Mouse (Mus musculus): Measurements from ENCODE around the gene Pum2. TPM values are rescaled to one million over a fixed set of nuclear protein-coding genes. Genes with fewer than 3 reads are reported as not detected.

Gene Pum2
- total and polyA plus RNA-seq, 3 experiments, result 33.5 to 121 (median 118) TPM

DNA sequence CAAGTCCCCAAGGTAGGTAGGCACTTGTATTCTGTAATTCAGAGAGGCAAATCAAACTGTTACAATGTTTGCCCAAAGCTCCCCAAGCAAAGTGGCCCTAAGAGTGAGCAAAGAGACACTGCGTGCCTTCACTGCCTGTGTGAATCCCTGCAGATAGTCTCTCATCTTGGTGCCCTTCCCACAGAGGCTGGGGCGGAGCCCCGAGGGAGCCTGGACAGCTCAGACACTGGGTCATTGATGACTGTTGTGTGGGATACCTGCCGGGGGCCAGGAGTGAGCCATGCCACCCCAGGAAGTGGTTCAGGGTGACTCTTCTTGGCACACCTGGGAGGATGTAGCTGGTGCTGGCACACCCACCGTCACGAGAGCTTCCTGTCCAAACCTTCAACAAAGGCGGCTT is 87.1 kb downstream of the Pum2 start:
- DNase-seq, result no peak

DNA sequence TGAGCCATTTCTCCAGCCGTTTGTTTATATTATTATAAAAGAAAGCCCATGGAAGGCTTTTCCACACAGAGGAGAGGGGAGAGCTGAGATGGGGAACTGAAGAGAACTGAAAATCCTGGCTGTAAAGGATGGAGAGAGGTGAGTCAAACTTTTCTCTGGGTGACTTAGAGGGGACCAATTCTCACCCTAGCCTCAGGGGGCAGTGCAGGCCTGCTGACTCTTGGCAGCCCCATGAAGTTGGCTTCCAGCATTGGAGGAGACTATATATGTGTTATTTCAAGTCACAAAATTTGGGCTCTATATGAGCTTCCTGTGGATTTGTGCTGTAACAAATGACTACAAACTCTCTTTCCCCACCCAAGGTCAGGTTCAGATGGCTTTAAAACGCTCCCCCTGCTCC is 88.7 kb downstream of the Pum2 start:
- DNase-seq, result no peak

DNA sequence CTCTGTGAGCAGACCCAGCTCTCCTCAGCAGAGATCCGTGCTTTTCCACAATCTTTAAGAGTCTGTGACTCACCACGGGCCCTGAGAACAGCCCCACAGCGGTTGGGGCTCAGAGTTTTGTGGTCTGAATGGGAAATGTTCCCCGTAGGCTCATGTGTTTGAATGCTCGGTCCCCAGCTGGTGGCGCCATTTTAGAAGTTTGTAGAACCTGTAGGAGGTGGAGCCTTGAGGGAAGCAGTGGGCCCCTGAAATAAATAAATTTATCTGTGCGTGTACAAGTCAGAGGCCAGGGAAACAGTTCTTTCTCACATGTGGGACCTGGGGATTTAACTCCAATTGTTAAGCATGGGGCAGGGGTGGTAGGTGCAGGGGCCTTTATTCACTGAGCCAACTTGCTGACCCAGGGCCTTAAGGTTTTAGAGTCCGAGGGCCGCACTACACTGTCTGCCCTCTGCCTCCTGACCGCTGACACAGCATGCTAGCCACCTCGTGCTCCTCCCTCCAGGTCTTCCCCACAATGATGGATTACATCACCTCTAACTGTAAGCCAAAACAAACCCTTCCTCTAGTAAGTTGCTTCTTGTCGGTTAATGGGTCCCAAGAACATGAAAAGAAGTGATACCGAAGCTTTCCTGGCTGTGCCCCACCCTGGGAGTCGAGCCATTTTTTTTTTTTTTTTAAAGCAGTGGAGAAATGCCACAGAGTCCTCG is 90.4 kb downstream of the Pum2 start:
- DNase-seq, result no peak

DNA sequence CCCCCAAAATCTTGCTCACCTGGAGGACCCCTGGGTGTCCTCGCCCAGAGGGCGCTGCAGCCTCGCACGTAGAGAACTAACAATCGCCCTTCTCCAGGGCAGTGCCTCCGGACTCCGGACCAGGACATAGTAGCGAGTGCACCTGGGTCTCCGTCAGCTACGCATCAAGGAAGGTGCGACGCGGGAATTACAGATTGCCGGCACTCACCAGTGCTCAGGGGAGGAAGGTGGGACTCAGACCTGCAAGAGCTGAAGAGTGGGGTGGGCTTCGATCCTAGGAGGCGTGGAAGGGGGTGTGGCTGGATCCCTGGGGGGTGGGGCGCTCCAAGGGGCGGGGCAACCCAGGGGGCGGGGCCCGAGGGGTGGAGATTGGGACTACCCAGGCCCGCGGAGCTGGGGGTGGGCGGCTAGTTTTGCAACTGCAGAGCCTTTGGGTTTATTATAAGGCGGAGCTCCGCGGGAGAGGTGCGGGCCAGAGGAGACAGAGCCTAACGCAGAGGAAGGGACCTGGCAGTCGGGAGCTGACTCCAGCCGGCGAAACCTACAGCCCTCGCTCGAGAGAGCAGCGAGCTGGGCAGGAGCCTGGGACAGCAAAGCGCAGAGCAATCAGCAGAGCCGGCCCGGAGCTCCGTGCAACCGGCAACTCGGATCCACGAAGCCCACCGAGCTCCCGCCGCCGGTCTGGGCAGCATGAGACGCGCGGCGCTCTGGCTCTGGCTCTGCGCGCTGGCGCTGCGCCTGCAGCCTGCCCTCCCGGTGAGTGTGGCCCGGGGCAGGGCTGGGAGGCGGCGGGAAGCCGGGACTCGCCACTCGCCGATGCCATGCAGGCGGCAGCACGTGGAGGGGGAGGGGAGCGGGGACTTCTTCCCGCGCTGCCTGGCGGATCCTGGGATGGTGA is 97.3 kb downstream of the Pum2 start, which contains the start of gene Sdc1:
Sdc1 (plus strand) TSS at position 378 of the 898 bp plus-strand sequence.
- peak; percentile 89 for DNase-seq

DNA sequence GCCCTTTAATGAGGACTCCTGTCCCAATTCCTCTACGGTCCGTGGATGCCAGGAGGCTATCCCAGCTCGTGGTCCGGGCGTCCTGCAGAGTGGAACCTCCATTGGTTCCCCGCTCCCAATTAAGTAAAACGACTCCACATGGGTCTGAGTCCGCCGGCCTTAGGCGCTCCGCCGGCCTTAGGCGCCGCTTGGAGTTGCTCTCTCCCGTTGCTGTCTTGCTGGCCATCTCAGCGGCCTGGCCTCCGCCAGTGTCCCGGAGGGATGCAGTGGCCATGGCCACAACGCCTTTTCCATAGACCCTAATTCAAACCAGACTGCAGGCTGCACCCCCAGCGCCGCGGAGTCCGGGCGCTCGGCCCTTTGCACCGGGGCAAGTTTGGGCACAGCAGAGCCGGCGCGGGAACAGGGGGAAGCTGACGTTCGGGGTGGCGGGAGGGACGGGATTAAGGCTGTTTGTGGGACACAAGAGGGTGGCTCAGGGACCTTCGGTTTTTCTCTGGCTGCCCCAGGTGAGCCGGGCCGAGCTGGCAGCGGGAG is 98.0 kb downstream of the Pum2 start:
- DNase-seq, result no peak

DNA sequence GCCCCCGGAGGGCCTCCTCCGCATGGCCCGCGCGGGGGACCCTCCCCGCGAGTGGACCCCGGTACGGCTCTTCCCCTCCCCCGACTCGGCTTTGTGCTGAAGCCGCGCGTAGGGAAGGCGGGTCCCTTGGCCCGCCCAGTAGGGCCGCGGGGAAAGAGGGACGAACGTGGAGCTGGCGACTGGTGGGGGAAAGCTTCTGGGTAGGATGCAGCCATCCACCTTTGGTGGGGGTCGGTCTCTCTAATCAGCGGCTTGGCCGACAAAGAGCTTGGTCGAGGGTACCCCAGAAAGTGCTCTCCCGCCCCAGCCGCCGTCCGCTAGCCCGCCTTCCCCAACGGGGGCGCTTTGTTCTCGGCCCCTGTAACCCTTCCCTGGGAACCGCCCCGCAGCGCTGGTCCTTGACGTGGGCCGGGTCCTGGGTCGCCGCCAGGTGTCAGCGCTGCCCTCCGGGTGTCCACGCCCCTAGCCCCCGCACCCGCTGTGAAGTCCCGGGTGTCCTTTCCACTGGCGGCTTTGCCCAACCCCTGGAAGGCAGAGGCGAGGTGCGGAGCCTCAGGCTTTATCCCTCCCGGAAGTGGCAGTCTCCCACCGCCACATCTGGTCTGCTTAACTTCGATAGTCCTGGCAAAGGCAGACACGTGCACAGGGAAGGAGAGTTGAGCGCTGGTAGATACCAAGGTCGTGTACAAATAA is 98.7 kb downstream of the Pum2 start:
- peak; percentile 69 for DNase-seq

DNA sequence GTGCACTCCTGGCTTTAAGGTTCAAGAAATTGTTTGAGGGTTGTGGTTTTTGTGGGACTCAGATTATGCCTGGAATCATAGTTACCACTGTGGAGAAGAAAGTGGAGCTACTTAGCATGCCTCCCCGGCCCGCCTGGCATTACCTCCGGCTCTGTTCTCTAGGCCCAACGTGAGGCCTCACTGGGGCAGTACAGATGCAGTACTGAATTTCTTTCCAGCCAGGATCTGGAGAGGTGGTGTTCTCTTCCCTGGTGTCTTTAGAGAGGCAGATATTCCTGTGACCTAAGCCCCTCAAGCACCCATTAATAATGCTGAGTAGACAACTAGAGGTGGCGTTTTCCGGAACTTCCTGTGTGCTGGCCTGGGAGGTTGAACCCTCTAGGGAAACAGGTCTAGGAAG is 99.4 kb downstream of the Pum2 start:
- DNase-seq, result no peak

DNA sequence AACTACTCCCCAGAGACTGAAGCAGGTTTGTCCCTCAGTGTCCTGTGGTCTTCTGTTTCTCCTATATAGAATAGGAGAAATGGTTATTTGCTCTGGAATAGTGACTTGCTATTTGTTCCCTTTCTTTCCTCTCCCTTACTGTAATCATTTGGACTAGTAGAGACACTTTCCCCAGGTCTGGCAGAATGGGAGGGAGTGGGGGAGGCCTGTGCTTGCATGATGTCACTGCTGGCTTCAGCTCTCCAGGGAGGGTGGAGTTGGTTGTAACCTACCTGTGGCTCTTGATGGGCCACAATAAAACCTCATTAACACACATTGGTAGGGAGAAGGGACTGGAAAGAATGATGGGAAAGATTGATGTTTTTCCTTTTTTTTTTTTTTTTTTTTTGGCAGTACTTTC is 100.2 kb downstream of the Pum2 start:
- DNase-seq, result no peak

DNA sequence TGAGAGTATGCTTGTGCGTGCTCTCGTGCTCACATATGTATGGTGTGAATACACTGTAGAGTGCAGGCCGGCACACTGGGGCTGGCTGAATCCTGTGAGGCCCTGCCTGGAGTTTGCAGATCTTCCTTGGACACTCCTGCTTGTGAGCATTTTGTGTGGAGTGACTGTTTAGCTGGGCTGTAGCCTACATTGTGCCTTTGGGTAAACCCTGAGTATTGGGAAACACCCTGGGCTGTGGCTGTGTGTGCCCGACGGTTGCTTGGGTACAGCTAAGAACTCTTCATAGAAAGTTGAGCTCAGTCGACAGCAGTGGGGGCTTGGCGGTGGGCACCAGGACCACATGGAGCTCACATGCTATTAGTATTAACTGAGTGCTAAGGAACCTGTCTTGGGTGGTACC is 102.3 kb downstream of the Pum2 start:
- no peak for DNase-seq

DNA sequence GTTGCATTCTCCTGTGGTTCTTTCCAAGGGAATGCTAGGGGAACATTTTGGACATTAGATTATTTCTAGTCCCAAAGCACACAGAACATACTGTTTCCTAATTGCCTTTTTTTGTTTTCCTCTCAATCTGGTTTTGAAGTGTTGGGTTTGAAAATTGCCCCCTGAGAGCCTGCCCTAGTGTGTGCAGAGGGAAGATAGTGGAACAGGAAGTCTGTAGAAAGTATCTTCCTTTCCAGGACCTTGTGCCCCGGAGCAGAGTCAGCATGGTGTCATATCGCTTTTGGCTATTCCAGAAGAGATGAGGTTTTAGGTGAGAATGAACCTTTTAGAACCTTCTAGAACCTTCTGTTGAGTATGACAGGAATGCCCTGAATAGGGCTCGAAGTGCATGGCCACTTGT is 102.8 kb downstream of the Pum2 start:
- DNase-seq, result no peak

DNA sequence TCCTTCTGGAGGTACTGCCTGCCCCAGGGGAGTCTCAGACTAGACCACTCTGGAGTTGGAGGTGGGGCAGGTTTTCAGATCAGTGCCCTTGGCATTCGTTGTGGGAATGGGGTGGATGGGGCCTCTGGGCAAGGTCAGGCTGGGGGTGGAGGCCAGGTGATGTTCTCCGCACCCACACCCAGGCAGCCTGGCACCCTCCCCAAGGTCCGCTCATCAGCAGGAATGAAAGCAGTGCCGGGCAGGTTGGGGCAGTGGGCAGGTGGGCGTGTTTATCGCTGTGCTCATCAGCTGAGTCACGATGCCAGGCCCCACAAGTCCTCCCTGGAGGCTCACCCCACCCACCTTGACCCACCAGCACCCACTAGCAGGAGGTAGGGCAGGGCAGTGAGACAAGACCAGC is 104.2 kb downstream of the Pum2 start:
- no peak for DNase-seq

DNA sequence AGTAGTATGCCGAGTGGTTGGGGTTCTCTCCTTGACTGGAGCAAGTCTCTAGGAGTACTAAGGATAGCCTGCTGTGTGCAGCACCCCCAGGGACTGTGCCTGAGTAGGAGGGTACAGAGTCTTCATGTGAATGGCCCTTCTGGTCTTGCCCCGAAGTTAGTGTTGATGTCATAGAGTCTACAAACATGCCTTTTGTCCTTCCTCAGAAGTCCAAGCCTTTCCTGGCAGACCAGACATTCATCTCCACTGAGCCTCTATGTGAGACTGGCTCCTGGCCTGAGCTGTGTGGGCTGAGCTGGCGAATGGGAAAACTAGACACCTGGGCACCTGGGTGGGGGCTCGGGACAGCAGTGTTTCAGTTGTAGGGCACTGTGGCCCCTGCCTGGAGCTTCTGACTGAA is 105.9 kb downstream of the Pum2 start:
- DNase-seq, result no peak

DNA sequence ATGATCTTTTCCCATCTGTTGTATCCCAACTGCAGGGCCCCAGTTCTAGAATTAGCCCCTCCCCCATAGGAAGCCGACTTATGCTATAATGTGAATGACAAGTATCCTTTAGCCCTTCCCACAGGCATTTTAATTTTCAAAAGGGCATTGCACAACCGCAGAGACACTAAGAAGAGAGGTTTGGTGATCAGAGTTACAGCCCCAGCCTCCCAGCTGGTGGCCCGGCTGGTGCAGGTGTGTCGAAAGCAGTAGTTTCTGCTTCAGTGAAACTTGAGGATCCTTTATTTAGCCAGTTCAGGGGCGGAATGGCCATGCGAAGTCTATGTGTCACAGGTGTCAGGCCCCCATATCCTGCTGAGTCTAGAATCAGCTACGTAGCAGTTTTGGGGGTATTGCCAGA is 107.2 kb downstream of the Pum2 start:
- no peak for DNase-seq

DNA sequence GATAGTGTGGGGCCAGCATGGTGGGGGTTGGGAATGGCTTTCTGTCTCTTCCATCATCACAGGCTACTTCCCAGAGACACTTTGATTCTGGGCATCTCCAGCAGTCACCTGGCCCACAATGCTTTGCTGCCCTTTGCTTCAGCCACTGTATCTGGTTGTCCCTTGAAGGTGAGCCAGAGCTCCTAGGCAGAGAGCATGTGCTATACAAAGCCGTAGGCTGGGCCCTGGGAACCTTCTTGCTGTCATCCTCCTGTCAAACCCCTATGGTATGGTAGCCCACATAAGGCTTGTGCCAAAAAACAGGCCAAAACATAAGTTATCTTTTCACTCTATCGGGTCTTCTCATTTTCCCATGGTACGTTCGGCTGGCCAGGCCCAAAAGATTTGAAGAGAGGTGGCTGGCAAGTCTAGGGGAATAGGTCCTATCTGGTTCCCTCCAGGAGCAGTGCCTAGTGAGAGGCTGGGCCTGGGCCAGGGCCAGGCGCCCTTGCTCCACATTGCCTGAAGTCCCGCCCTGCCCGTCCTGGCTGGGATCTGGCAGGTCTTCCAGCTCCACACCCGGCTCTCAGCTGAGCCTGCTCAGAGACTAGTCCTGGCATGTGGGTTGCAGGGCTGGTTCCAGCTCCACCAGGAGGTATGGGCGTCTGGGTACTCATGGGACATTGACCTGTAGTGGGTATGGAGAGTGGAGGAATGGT is 107.9 kb downstream of the Pum2 start:
- peak; percentile 86 for DNase-seq

DNA sequence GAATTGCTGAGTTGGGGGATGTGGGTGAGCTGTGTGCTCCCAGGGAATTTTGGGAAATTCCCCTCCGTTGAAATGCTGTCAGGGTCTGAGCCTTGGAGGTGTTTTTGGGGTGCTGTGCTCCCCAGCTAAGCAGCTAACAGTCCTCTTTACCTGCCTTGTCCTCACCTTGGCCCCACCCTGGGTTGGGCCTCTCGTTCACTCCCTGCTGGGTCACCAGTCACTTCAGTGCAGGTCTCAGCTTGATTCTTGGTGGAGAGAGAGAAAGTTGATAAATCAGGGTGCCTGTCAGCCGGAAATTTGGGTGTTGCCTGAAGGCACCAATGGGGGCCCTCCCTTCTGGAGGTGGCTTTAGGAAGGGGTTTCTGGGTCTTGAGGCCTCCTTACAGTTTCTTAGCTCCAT is 108.6 kb downstream of the Pum2 start:
- no peak for DNase-seq

DNA sequence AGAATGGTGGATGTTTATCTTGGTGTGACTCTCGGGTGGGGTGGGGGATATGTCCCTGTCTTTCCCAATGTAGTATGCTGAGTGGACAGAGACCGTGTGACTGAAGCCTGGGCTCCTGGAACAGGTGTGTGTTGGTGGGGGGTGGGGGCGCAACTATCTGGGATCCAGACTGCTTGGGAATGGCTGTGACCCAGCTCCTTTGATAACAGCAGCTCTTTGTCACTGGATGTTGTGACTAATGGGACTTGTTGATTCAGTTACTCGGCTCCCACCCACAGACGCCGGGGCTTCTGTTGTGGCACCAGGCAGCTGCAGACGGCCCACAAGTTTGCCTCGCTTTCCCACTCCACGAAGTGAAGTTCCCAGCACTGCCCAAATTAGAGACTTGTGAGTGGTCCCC is 110.3 kb downstream of the Pum2 start:
- DNase-seq, result no peak

DNA sequence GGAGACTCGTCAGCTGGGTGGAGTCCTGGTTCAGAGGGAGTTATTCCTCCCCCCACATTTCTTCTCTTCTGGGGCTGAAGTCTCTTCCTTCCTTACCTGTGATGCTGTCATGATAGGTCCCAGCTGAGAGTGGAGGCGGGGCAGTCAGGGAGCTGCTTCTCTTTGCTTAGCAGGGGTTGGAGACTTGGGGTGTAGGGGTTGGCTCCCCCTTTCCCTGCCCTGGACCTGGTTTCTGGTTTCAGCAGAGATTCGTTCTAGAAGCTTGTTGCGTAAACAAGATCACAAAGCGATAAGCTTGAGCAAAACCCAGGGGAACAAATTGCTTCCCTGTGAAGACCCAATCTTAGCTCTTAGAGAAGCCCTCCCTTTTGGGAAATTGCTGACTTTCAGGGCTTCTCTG is 112.5 kb downstream of the Pum2 start:
- DNase-seq, result no peak

DNA sequence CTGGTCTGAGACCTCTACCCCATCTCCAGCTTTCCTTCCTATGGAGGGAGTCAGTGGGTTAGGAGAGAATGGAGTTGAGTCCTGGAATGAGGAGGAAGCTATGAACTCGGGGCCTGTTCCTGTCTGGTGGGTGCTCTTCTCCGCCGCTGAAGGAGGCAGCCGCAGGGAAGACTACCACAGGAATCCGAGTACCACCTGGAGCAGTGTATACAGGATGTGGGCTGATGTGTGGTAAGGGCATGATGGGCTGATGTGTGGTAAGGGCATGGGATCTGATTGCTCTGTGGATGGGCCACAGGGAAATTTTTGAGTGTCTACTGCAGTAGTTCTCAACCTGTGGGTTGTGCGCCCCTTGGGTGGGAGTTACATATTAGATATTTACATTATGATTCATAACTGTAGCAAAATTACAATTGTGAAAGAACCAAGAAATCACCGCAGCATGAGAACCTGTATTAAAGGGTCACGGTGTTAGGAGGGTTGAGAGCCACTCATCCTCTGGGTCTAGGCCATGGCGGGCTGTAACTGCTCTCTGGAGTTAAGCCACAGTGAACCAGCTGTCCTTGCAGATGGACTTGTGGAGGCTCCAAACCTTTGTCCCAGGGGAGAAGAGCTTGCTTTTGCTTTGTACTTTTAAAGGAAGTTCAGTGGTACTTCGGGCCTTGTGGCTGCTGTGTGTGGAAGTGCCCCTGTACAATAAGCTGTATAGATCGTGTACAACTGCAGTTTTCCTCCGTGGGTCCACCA is 113.2 kb downstream of the Pum2 start:
- DNase-seq, result no peak

DNA sequence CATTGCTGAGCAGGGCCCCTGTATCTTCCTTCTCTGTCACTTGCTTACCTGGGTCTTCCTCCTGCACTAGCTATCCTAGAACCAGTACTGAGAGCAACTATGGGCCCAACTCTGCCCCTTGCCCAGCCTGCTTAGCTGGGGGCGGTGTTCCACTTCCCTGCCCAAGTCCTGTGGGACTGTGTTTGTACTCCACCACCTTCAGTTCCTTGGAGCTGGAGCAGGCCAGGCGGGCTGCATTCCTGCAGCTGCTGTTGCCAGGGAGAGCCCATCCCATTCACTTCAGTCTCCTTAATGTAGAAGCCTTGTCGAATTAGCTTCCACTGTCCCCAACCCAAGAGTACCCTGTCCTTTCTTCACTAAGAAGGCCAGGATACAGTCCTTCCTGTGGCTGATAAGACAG is 114.5 kb downstream of the Pum2 start:
- DNase-seq, result no peak

DNA sequence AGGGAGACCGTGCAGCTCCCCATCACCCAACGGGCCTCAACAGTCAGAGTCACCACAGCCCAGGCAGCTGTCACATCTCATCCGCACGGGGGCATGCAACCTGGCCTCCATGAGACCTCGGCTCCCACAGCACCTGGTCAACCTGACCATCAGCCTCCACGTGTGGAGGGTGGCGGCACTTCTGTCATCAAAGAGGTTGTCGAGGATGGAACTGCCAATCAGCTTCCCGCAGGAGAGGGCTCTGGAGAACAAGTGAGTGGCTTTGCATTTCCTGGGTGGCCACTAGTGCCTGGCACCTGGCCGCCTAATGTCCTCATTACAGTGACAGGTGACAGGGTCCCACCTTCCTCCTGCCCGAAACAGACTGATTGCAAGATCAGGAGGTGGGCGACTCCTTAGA is 116.7 kb downstream of the Pum2 start:
- no peak for DNase-seq

DNA sequence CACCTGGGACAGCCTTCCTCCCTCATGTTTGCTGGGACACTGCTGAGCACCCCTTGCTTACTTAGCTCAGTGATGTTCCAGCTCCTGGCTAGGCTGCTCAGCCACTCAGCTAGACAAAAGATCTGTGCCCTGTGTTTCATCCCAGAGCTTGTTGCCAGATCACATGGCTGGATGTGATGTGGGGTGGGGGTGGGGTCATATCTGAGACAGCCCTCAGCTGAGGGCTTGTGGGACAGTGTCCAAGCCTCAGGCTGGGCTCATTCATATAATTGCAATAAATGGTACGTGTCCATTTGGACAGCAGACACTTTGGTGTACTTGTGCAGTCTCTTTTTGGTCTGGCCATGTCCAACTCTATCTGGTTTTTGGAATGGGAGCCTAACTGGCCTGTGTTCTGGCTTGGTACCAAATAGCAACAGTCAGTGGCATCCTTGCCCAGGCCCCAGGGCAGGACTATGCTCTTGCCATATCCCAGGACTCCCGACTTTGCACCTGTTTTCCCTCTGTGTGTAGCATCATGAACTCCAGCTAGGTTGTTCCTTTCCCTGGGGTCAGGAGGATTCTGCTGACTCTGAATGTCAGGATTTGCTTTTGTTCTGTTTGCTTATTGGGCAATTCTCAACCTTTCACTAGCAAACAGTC is 119.6 kb downstream of the Pum2 start:
- no peak for DNase-seq
